ENCODE assay signal across 16 mouse cellular contexts in the genomic region with DNA sequence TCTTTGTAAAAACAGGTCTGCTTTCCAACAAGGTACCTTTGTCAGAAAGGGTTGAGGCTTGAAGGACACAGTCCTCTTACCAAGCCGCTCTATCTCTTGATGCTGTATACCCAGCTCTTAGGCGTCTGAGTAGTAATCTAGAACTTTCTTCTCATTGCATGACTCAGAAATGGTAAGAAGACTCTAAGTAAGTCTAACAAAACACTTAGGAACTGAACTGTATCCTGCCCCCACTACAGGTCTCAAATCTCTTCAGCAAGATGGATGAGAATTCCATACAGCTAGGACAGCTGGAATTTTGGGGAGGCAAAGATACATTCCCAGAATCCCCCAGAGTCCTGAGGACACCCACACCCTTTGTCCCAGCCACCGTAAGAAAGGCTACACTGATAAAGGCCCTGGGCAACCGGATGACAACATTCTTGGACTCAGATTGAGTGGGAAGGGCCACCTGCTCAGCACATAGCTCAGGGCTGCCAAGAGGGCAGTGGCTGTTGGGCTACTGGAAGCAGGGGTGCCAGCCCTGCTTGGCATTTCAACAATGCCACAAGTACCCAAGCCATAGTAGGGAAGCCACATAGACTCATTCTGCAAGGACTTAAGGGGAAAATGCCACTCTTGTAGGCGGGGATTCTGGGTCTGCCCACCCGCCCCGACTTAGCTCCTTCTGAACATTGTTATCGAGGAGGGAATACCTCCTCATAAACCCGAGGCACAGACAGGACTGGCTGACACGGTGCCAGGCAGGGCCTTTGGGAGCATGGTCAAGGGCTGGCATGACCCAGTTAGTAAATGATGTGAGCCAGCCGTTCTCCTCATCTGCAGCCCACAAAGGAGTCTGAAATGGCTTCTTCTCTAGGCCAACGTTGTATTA. TPM values are rescaled to one million over a fixed set of nuclear protein-coding genes. Genes with fewer than 3 reads are reported as not detected.
A peak's percentile ranks its signal among the peaks of the same experiment; 100 is the strongest.
DNase-seq lines count a peak whose midpoint lies in the region; ATAC-seq and TF ChIP-seq lines count a peak whose summit lies in the region.
"Had no signal": no experiment of that assay in that cellular context is flagged by ENCODE, and none has a peak within 500 bp of the region (broad histone marks: within the 10 kb centered on the region; RNA-seq: fewer than 3 reads in every experiment).

No protein-coding gene starts in this region.

- 54% methylated on average over 12 of the region's 12 CpGs for WGBS in heart, adult 2 months
- 71% methylated on average over 12 of the region's 12 CpGs for WGBS in heart, embryonic 11.5 days (ENCODE audit: insufficient replicate concordance)

- no peak for TF ChIP-seq CTCF in heart, adult 2 months (IDR thresholded peaks at IDR 0.05)

- H3K4me2 ChIP-seq in heart, embryonic 11.5 days: no peak overlapping the region
- H3K4me2 ChIP-seq: hindbrain, embryonic 15.5 days; midbrain, embryonic 13.5 days; neural tube, embryonic 13.5 days had no signal

- H3K4me1 ChIP-seq in heart, adult 2 months (ENCODE audit: control insufficient read depth, insufficient read depth, low read length): peaks cover 16% of the 10 kb centered on the region
- H3K4me1 ChIP-seq in heart, embryonic 11.5 days (ENCODE audit: control insufficient read depth, insufficient read depth, low read length): no peaks in the 10 kb centered on the region
- H3K4me1 ChIP-seq: hindbrain, embryonic 15.5 days; midbrain, embryonic 13.5 days; neural tube, embryonic 13.5 days had no signal

- no peak overlapping the region for H3K9ac ChIP-seq in heart, adult 2 months (ENCODE audit: low read depth, low read length)
- no peak overlapping the region for H3K9ac ChIP-seq in heart, embryonic 11.5 days (ENCODE audit: low read depth, low read length)
- H3K9ac ChIP-seq: hindbrain, embryonic 15.5 days; liver, embryonic 14.5 days; midbrain, embryonic 13.5 days; neural tube, embryonic 13.5 days had no signal

- H3K27me3 ChIP-seq in heart, adult 2 months (ENCODE audit: control insufficient read depth, insufficient read depth, low read length): no peaks in the 10 kb centered on the region
- no peaks in the 10 kb centered on the region for H3K27me3 ChIP-seq in heart, embryonic 11.5 days (ENCODE audit: control insufficient read depth, insufficient read depth, low read length)
- H3K27me3 ChIP-seq: hindbrain, embryonic 15.5 days; midbrain, embryonic 13.5 days; neural tube, embryonic 13.5 days had no signal

- no peaks in the 10 kb centered on the region for H3K36me3 ChIP-seq in heart, adult 2 months (ENCODE audit: control insufficient read depth, insufficient read depth, low read length)
- no peaks in the 10 kb centered on the region for H3K36me3 ChIP-seq in heart, embryonic 11.5 days (ENCODE audit: control insufficient read depth, insufficient read depth, low read length)
- H3K36me3 ChIP-seq: hindbrain, embryonic 15.5 days; midbrain, embryonic 13.5 days; neural tube, embryonic 13.5 days had no signal

- intact Hi-C loops in heart, adult 2 months (cut with DNase I): loop anchor here (2.0 kb wide), 1 partner anchor 25 kb away; the partner anchor contains the start of gene Mprip

- TF ChIP-seq EP300 in heart, adult 2 months (IDR thresholded peaks at IDR 0.05; ENCODE audit: insufficient read depth, low read depth, low read length): no peak

- DNase-seq in adrenal gland, postnatal 10 days: peak; percentile 72
- DNase-seq in adrenal gland, postnatal 25 days: no peak
- peak in 1 of 2 experiments; percentile 52 for DNase-seq in heart, adult 2 months
- peak; percentile 58 for DNase-seq in adipocyte (ENCODE audit: low spot score)
- peak; percentile 40 for DNase-seq in lung, postnatal 10 days
- DNase-seq in thymus, postnatal 10 days (ENCODE audit: low spot score in 2 of 2): no peak
- no peak for DNase-seq in spleen, postnatal 4 days (ENCODE audit: low spot score in 2 of 2)
- DNase-seq: right cerebral cortex, postnatal 25 days had no signal

- no peaks in the 10 kb centered on the region for H3K79me2 ChIP-seq in heart, adult 2 months (replicated peaks; ENCODE audit: control insufficient read depth, insufficient read depth, low read length)

- H3K9me3 ChIP-seq in heart, embryonic 11.5 days (replicated peaks; ENCODE audit: control insufficient read depth, low read length): no peaks in the 10 kb centered on the region
- H3K9me3 ChIP-seq: hindbrain, embryonic 15.5 days; midbrain, embryonic 13.5 days; neural tube, embryonic 13.5 days had no signal

- no peak for TF ChIP-seq POLR2A in heart, adult 2 months (IDR thresholded peaks at IDR 0.05; ENCODE audit: insufficient read depth, low read depth, low read length)

- H3K4me3 ChIP-seq in heart, adult 2 months: no peak overlapping the region
- no peak overlapping the region for H3K4me3 ChIP-seq in heart, embryonic 11.5 days (ENCODE audit: low read depth, low read length)
- H3K4me3 ChIP-seq: hindbrain, embryonic 15.5 days; midbrain, embryonic 13.5 days; neural tube, embryonic 13.5 days had no signal

- ATAC-seq in heart, embryonic 11.5 days (replicated peaks; ENCODE audit: insufficient number of reproducible peaks, low FRiP score, low TSS enrichment): no peak
- ATAC-seq: midbrain, embryonic 13.5 days had no signal

- H3K27ac ChIP-seq in heart, adult 2 months: peak overlapping the region; percentile 9; the same call in 1 of the 2 replicates
- H3K27ac ChIP-seq in heart, embryonic 11.5 days (ENCODE audit: low read depth, low read length): no peak overlapping the region
- H3K27ac ChIP-seq: hindbrain, embryonic 15.5 days; kidney, postnatal 0 days; liver, embryonic 14.5 days; midbrain, embryonic 13.5 days; neural tube, embryonic 13.5 days had no signal

RNA-seq across cellular contexts. Expression of gene Mprip, which starts 25.0 kb away (rescaled TPM):
- 100 to 1,000 TPM; 216 to 263 TPM for total RNA-seq in adrenal gland, postnatal 10 days (2021)
- 224 and 228 TPM in 2 replicates for total RNA-seq in adrenal gland, postnatal 25 days (2021)
- total RNA-seq in heart, adult 2 months (2021): 100 to 1,000 TPM; 132 to 142 TPM
- polyA plus RNA-seq in heart, adult 2 months (2012; rRNA removed): 77.1 and 81.6 TPM in 2 replicates
- polyA plus RNA-seq in heart, embryonic 11.5 days (2014; fragmentation: Nextera tagmentation; extraction: Ambion mirVana): 51.1 and 54.2 TPM in 2 replicates

RNA-seq across cellular contexts. Expression of gene Olfr223, which starts 43.0 kb away (rescaled TPM):
- total RNA-seq in adrenal gland, postnatal 10 days (2021): not detected
- not detected in 2 replicates for total RNA-seq in adrenal gland, postnatal 25 days (2021)
- not detected for total RNA-seq in heart, adult 2 months (2021)
- polyA plus RNA-seq in heart, adult 2 months (2012; rRNA removed): not detected in 2 replicates
- polyA plus RNA-seq in heart, embryonic 11.5 days (2014; fragmentation: Nextera tagmentation; extraction: Ambion mirVana): not detected in 2 replicates
- total RNA-seq: gastrocnemius, postnatal 4 days; layer of hippocampus, postnatal 25 days had no signal
- polyA plus RNA-seq: hindbrain, embryonic 15.5 days; kidney, postnatal 0 days; liver, embryonic 14.5 days; midbrain, embryonic 13.5 days; neural tube, embryonic 13.5 days had no signal

Comparison
In these comparisons a context has a peak if more than half of its experiments do, and no peak if none do; other contexts are left out.
1. DNase-seq: peak in adrenal gland, postnatal 10 days (single experiment), adipocyte (single experiment) and lung, postnatal 10 days (single experiment); none in adrenal gland, postnatal 25 days (single experiment), thymus, postnatal 10 days (0 of 2) and spleen, postnatal 4 days (0 of 2).